28 mouse cellular contexts compared by ENCODE assay signal in genomic region chr2:131698008-131698965, GRCm38 (mm10).
DNase-seq lines count a peak whose midpoint lies in the region; ATAC-seq and TF ChIP-seq lines count a peak whose summit lies in the region.
"Had no signal": no experiment of that assay in that cellular context is flagged by ENCODE, and none has a peak within 500 bp of the region (broad histone marks: within the 10 kb centered on the region; RNA-seq: fewer than 3 reads in every experiment).

No protein-coding gene starts in this region.

- no peaks in the 10 kb centered on the region for H3K9me3 ChIP-seq in kidney, embryonic 15.5 days (replicated peaks)
- no peaks in the 10 kb centered on the region for H3K9me3 ChIP-seq in lung, embryonic 14.5 days (ENCODE audit: low read depth, low read length)
- H3K9me3 ChIP-seq: heart, embryonic 15.5 days; intestine, embryonic 15.5 days; limb, embryonic 12.5 days; megakaryocyte, embryonic 14.5 days; midbrain, embryonic 12.5 days; neural tube, embryonic 15.5 days; stomach, embryonic 15.5 days had no signal

- TF ChIP-seq CTCF in lung, embryonic 14.5 days (IDR thresholded peaks at IDR 0.05; ENCODE audit: low read depth): no peak
- TF ChIP-seq CTCF in brain, embryonic 14.5 days (IDR thresholded peaks at IDR 0.05; ENCODE audit: borderline replicate concordance, extremely low read depth, insufficient read depth, insufficient read length): no peak

- no peak overlapping the region for H3K9ac ChIP-seq in kidney, embryonic 15.5 days
- no peak overlapping the region for H3K9ac ChIP-seq in lung, embryonic 14.5 days
- H3K9ac ChIP-seq: heart, embryonic 15.5 days; intestine, embryonic 15.5 days; limb, embryonic 12.5 days; midbrain, embryonic 12.5 days; neural tube, embryonic 15.5 days; stomach, embryonic 15.5 days had no signal

- no peak for TF ChIP-seq POLR2A in brain, embryonic 14.5 days (IDR thresholded peaks at IDR 0.05; ENCODE audit: borderline replicate concordance, extremely low read depth, insufficient read depth, insufficient read length, poor library complexity, severe bottlenecking)

- 0 out of 2 replicates have a peak, but pooled peaks cover 4% of the 10 kb centered on the region for H3K4me1 ChIP-seq in kidney, embryonic 15.5 days
- H3K4me1 ChIP-seq in lung, embryonic 14.5 days (ENCODE audit: insufficient read depth): no peaks in the 10 kb centered on the region
- H3K4me1 ChIP-seq: intestine, embryonic 15.5 days; limb, embryonic 12.5 days; midbrain, embryonic 12.5 days; stomach, embryonic 15.5 days had no signal

- WGBS in kidney, embryonic 15.5 days: 75% methylated on average over 5 of the region's 5 CpGs
- 63% methylated on average over 5 of the region's 5 CpGs for WGBS in lung, embryonic 14.5 days

- H3K27me3 ChIP-seq in kidney, embryonic 15.5 days: no peaks in the 10 kb centered on the region
- no peaks in the 10 kb centered on the region for H3K27me3 ChIP-seq in lung, embryonic 14.5 days (ENCODE audit: insufficient read depth, low read length)
- H3K27me3 ChIP-seq: heart, embryonic 15.5 days; intestine, embryonic 15.5 days; limb, embryonic 12.5 days; midbrain, embryonic 12.5 days; neural tube, embryonic 15.5 days; Patski; stomach, embryonic 15.5 days had no signal

- H3K4me3 ChIP-seq in kidney, embryonic 15.5 days (replicated peaks): no peak overlapping the region
- no peak overlapping the region for H3K4me3 ChIP-seq in lung, embryonic 14.5 days (ENCODE audit: low read depth, low read length)
- H3K4me3 ChIP-seq: erythroblast, embryonic 14.5 days; heart, embryonic 15.5 days; intestine, embryonic 15.5 days; limb, embryonic 12.5 days; megakaryocyte, embryonic 14.5 days; midbrain, embryonic 12.5 days; neural tube, embryonic 15.5 days; stomach, embryonic 15.5 days had no signal

- H3K36me3 ChIP-seq in kidney, embryonic 15.5 days: no peaks in the 10 kb centered on the region
- H3K36me3 ChIP-seq in lung, embryonic 14.5 days (ENCODE audit: insufficient read depth): no peaks in the 10 kb centered on the region
- H3K36me3 ChIP-seq: heart, embryonic 15.5 days; intestine, embryonic 15.5 days; limb, embryonic 12.5 days; midbrain, embryonic 12.5 days; neural tube, embryonic 15.5 days; stomach, embryonic 15.5 days had no signal

- no peak overlapping the region for H3K4me2 ChIP-seq in kidney, embryonic 15.5 days
- H3K4me2 ChIP-seq in lung, embryonic 14.5 days: no peak overlapping the region
- H3K4me2 ChIP-seq: heart, embryonic 15.5 days; intestine, embryonic 15.5 days; limb, embryonic 12.5 days; liver, embryonic 11.5 days; midbrain, embryonic 12.5 days; neural tube, embryonic 15.5 days; stomach, embryonic 15.5 days had no signal

- DNase-seq in kidney, adult 9 months: no peak
- DNase-seq in lung, embryonic 14.5 days: peak; percentile 65
- no peak for DNase-seq in lung, postnatal 4 days
- peak; percentile 5 for DNase-seq in brain, embryonic 14.5 days (ENCODE audit: low read depth)
- DNase-seq in adipocyte (ENCODE audit: low spot score): no peak
- DNase-seq in adrenal gland, postnatal 36 days: no peak
- DNase-seq: adrenal gland, postnatal 25 days; B cell, adult 2 months; cerebellum, adult 2 months; cerebellum, postnatal 14 days; gastrocnemius, postnatal 10 days; kidney, adult 2 months; kidney, postnatal 14 days; lung, postnatal 36 days; right cerebral cortex, postnatal 25 days had no signal

- H3K27ac ChIP-seq in kidney, embryonic 15.5 days: 0 out of 2 replicates have a peak overlapping the region, but pooled peaks have one; percentile 32
- H3K27ac ChIP-seq in lung, embryonic 14.5 days (ENCODE audit: low read depth): no peak overlapping the region
- H3K27ac ChIP-seq: heart, embryonic 15.5 days; hindbrain, postnatal 0 days; intestine, embryonic 15.5 days; limb, embryonic 12.5 days; midbrain, embryonic 12.5 days; neural tube, embryonic 15.5 days; stomach, embryonic 15.5 days had no signal

- no peak for ATAC-seq in kidney, embryonic 15.5 days (replicated peaks; ENCODE audit: low FRiP score)
- peak; percentile 62; the same call in 1 of the 2 replicates for ATAC-seq in lung, embryonic 14.5 days (ENCODE audit: insufficient read depth)
- ATAC-seq: forebrain, embryonic 16.5 days; hindbrain, postnatal 0 days; intestine, embryonic 15.5 days; Patski had no signal

Comparison
In these comparisons a context has a peak if more than half of its experiments do, and no peak if none do; other contexts are left out.
1. DNase-seq: peak in lung, embryonic 14.5 days (single experiment) and brain, embryonic 14.5 days (single experiment); none in kidney, adult 9 months (single experiment), lung, postnatal 4 days (0 of 2), adipocyte (single experiment) and adrenal gland, postnatal 36 days (0 of 2).